ENCODE assay signal across 8 mouse cellular contexts in the genomic region with DNA sequence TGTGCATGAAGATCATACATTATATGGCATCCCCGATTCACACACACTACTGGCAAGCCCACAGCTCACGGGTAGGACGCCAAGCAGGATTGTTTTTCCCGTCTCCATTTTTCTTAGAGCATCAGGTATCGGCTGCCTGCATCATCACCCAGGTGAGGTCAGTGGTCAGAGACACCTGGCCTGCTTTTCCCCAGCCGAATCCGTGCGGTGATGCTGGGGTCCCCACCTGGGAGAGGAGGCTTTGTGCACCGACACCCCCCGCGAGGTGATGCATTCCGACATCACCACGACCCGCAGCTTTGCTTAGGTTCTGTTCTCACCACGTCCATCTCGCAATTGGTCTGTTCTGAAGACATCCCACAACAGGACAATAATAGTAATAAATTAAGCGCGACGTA. TPM values are rescaled to one million over a fixed set of nuclear protein-coding genes. Genes with fewer than 3 reads are reported as not detected.
DNase-seq lines count a peak whose midpoint lies in the region; ATAC-seq and TF ChIP-seq lines count a peak whose summit lies in the region.

No protein-coding gene starts in this region.

- H3K4me2 ChIP-seq in lung, embryonic 14.5 days, result peak overlapping the region; percentile 95
- H3K4me2 ChIP-seq in forebrain, embryonic 13.5 days, result peak overlapping the region; percentile 86
- H3K4me2 ChIP-seq in limb, embryonic 11.5 days (ENCODE audit: low read depth, severe bottlenecking), result peak overlapping the region; percentile 90
- H3K4me2 ChIP-seq in stomach, embryonic 15.5 days, result peak overlapping the region; percentile 78

- no peaks in the 10 kb centered on the region for H3K36me3 ChIP-seq in lung, embryonic 14.5 days (ENCODE audit: insufficient read depth)
- no peaks in the 10 kb centered on the region for H3K36me3 ChIP-seq in forebrain, embryonic 13.5 days (ENCODE audit: poor library complexity, severe bottlenecking)
- no peaks in the 10 kb centered on the region for H3K36me3 ChIP-seq in limb, embryonic 11.5 days (ENCODE audit: control insufficient read depth, insufficient read depth, low read length)
- H3K36me3 ChIP-seq in stomach, embryonic 15.5 days, result no peaks in the 10 kb centered on the region

- peak overlapping the region; percentile 66 for H3K4me3 ChIP-seq in lung, embryonic 14.5 days (ENCODE audit: low read depth, low read length)
- peak overlapping the region; percentile 69 for H3K4me3 ChIP-seq in forebrain, embryonic 13.5 days
- H3K4me3 ChIP-seq in limb, embryonic 11.5 days (ENCODE audit: low read depth, low read length), result peak overlapping the region; percentile 58
- peak overlapping the region; percentile 71 for H3K4me3 ChIP-seq in stomach, embryonic 15.5 days (replicated peaks)

- no peaks in the 10 kb centered on the region for H3K4me1 ChIP-seq in lung, embryonic 14.5 days (ENCODE audit: insufficient read depth)
- peaks cover 2% of the 10 kb centered on the region; the same call in 1 of the 2 replicates for H3K4me1 ChIP-seq in forebrain, embryonic 13.5 days
- no peaks in the 10 kb centered on the region for H3K4me1 ChIP-seq in limb, embryonic 11.5 days (ENCODE audit: control insufficient read depth, insufficient read depth, low read length)
- peaks cover 6% of the 10 kb centered on the region for H3K4me1 ChIP-seq in stomach, embryonic 15.5 days

- H3K9ac ChIP-seq in lung, embryonic 14.5 days, result peak overlapping the region; percentile 67
- peak overlapping the region; percentile 84 for H3K9ac ChIP-seq in forebrain, embryonic 13.5 days
- peak overlapping the region; percentile 77 for H3K9ac ChIP-seq in limb, embryonic 11.5 days (ENCODE audit: low read length)
- 0 out of 2 replicates have a peak overlapping the region, but pooled peaks have one; percentile 20 for H3K9ac ChIP-seq in stomach, embryonic 15.5 days

- peak; percentile 31 to 56 for DNase-seq in cerebellum, adult 18-20 months
- no peak for DNase-seq in cerebellum, adult 8-10 months
- no peak for DNase-seq in lung, embryonic 14.5 days
- no peak for DNase-seq in lung, postnatal 36 days
- no peak for DNase-seq in limb, embryonic 11.5 days (ENCODE audit: low spot score)

- 5% methylated on average over 19 of the region's 19 CpGs for WGBS in lung, embryonic 14.5 days
- 2% methylated on average over 19 of the region's 19 CpGs for WGBS in forebrain, embryonic 13.5 days
- 3% methylated on average over 19 of the region's 19 CpGs for WGBS in limb, embryonic 11.5 days
- WGBS in stomach, embryonic 15.5 days, result 3% methylated on average over 19 of the region's 19 CpGs

- no peak overlapping the region for H3K27ac ChIP-seq in lung, embryonic 14.5 days (ENCODE audit: low read depth)
- no peak overlapping the region for H3K27ac ChIP-seq in forebrain, embryonic 13.5 days
- H3K27ac ChIP-seq in limb, embryonic 11.5 days (replicated peaks; ENCODE audit: low read depth, low read length), result no peak overlapping the region
- no peak overlapping the region for H3K27ac ChIP-seq in stomach, embryonic 15.5 days

- H3K27me3 ChIP-seq in lung, embryonic 14.5 days (ENCODE audit: insufficient read depth, low read length), result peaks cover 8% of the 10 kb centered on the region
- H3K27me3 ChIP-seq in forebrain, embryonic 13.5 days, result peaks cover 14% of the 10 kb centered on the region
- H3K27me3 ChIP-seq in limb, embryonic 11.5 days (ENCODE audit: control insufficient read depth, insufficient read depth, low read length), result peaks cover 5% of the 10 kb centered on the region
- H3K27me3 ChIP-seq in stomach, embryonic 15.5 days (replicated peaks), result peaks cover 13% of the 10 kb centered on the region

- ATAC-seq in lung, embryonic 14.5 days (ENCODE audit: insufficient read depth), result no peak
- no peak; the same call in none of the 2 replicates for ATAC-seq in forebrain, embryonic 13.5 days
- ATAC-seq in limb, embryonic 11.5 days (ENCODE audit: insufficient number of reproducible peaks, low FRiP score, low TSS enrichment, low read depth), result peak; percentile 39; the same call in 1 of the 2 replicates
- ATAC-seq in stomach, embryonic 15.5 days (ENCODE audit: insufficient read depth, low FRiP score, low read depth), result no peak
- ATAC-seq in monocyte, adult 5-6 weeks (replicated peaks; ENCODE audit: insufficient number of reproducible peaks, low FRiP score, low TSS enrichment, poor library complexity, severe bottlenecking), result no peak

- no peaks in the 10 kb centered on the region for H3K9me3 ChIP-seq in lung, embryonic 14.5 days (ENCODE audit: low read depth, low read length)
- H3K9me3 ChIP-seq in forebrain, embryonic 13.5 days (replicated peaks), result no peaks in the 10 kb centered on the region
- no peaks in the 10 kb centered on the region for H3K9me3 ChIP-seq in limb, embryonic 11.5 days (ENCODE audit: control insufficient read depth, low read length)
- H3K9me3 ChIP-seq in stomach, embryonic 15.5 days, result no peaks in the 10 kb centered on the region

- no peak for TF ChIP-seq CTCF in lung, embryonic 14.5 days (IDR thresholded peaks at IDR 0.05; ENCODE audit: low read depth)

RNA-seq across cellular contexts. Expression of a gene that starts 0.6 kb away (rescaled TPM):
- polyA plus RNA-seq in lung, embryonic 14.5 days (2014; fragmentation: Nextera tagmentation; extraction: Ambion mirVana), result 0.57 and 0.91 TPM in 2 replicates
- polyA plus RNA-seq in forebrain, embryonic 13.5 days (2015; fragmentation: Nextera tagmentation; extraction: Ambion mirVana), result 11.4 and 13.4 TPM in 2 replicates
- polyA plus RNA-seq in limb, embryonic 11.5 days (2014; fragmentation: Nextera tagmentation; extraction: Ambion mirVana), result 0.84 and 1.2 TPM in 2 replicates
- polyA plus RNA-seq in stomach, embryonic 15.5 days (2015; fragmentation: Nextera tagmentation; extraction: Ambion mirVana), result 0.70 and 1.4 TPM in 2 replicates
- 4.6 TPM in 1 of 3 replicates, not detected in the others for total RNA-seq in monocyte, adult 5-6 weeks (2017)

RNA-seq across cellular contexts. Expression of a gene that starts 55.6 kb away (rescaled TPM):
- 5.7 and 5.9 TPM in 2 replicates for polyA plus RNA-seq in lung, embryonic 14.5 days (2014; fragmentation: Nextera tagmentation; extraction: Ambion mirVana)
- 6.6 and 6.9 TPM in 2 replicates for polyA plus RNA-seq in forebrain, embryonic 13.5 days (2015; fragmentation: Nextera tagmentation; extraction: Ambion mirVana)
- 5.3 and 6.6 TPM in 2 replicates for polyA plus RNA-seq in limb, embryonic 11.5 days (2014; fragmentation: Nextera tagmentation; extraction: Ambion mirVana)
- 5.1 and 6.0 TPM in 2 replicates for polyA plus RNA-seq in stomach, embryonic 15.5 days (2015; fragmentation: Nextera tagmentation; extraction: Ambion mirVana)
- 4.9 to 5.9 TPM (median 5.4 TPM) in 3 replicates for total RNA-seq in monocyte, adult 5-6 weeks (2017)

RNA-seq across cellular contexts. Expression of a gene that starts 56.0 kb away (rescaled TPM):
- polyA plus RNA-seq in lung, embryonic 14.5 days (2014; fragmentation: Nextera tagmentation; extraction: Ambion mirVana), result 48.6 and 52.6 TPM in 2 replicates
- polyA plus RNA-seq in forebrain, embryonic 13.5 days (2015; fragmentation: Nextera tagmentation; extraction: Ambion mirVana), result 50.8 and 54.0 TPM in 2 replicates
- 52.3 and 53.8 TPM in 2 replicates for polyA plus RNA-seq in limb, embryonic 11.5 days (2014; fragmentation: Nextera tagmentation; extraction: Ambion mirVana)
- 45.2 and 47.6 TPM in 2 replicates for polyA plus RNA-seq in stomach, embryonic 15.5 days (2015; fragmentation: Nextera tagmentation; extraction: Ambion mirVana)
- 5.5 to 18.7 TPM (median 8.1 TPM) in 3 replicates for total RNA-seq in monocyte, adult 5-6 weeks (2017)

Comparison
In these comparisons a context has a peak if more than half of its experiments do, and no peak if none do; other contexts are left out.
1. DNase-seq: peak in cerebellum, adult 18-20 months (2 of 2); none in cerebellum, adult 8-10 months (single experiment), lung, embryonic 14.5 days (single experiment), lung, postnatal 36 days (single experiment) and limb, embryonic 11.5 days (single experiment).
2. H3K9ac ChIP-seq: peak in every context shown above with its lines; median percentile 84 in forebrain, embryonic 13.5 days; 77 in limb, embryonic 11.5 days; 67 in lung, embryonic 14.5 days; 20 in stomach, embryonic 15.5 days.
3. Peak in every context shown above with its lines, with median percentiles within 50 percentile points of each other: H3K4me2 ChIP-seq and H3K4me3 ChIP-seq.